Mouse (Mus musculus) heart, embryonic 11.5 days (tissue): ENCODE measurements at regions not wholly inside any gene's neighbourhood (a gene's known extent, or its start where the extent isn't known, plus 50 kb on each side); places are given as distances from the start of the nearest gene placed in this dataset.

Experiments used
- ATAC-seq: fragments of 200-750 bp; cut with Nextera tagmentation; replicated peaks from 2 replicates; pipeline ENCODE4 v1.8.0; 2017; ENCODE audit warnings: moderate library complexity; ENCODE audit not compliant: insufficient number of reproducible peaks, low FRiP score, low TSS enrichment
- H3K27ac ChIP-seq: fragments of 300-500 bp; sonication (generic); 2 replicates; pipeline ENCODE4 v1.5.1; 2014; ENCODE audit warnings: mild to moderate bottlenecking, low read depth, low read length
- H3K27me3 ChIP-seq: fragments of 300-500 bp; sonication (generic); 2 replicates; pipeline ENCODE4 v1.6.1; 2014; ENCODE audit warnings: mild to moderate bottlenecking, low read length, mixed read lengths; ENCODE audit not compliant: control insufficient read depth, insufficient read depth
- H3K36me3 ChIP-seq: fragments of 300-500 bp; sonication (generic); 2 replicates; pipeline ENCODE4 v1.6.1; 2014; ENCODE audit warnings: mild to moderate bottlenecking, low read length, moderate library complexity, mixed read lengths; ENCODE audit not compliant: control insufficient read depth, insufficient read depth
- H3K4me1 ChIP-seq: fragments of 300-500 bp; sonication (generic); 2 replicates; pipeline ENCODE4 v1.6.1; 2014; ENCODE audit warnings: low read length; ENCODE audit not compliant: control insufficient read depth, insufficient read depth
- H3K4me2 ChIP-seq: fragments of 300-500 bp; sonication (generic); 2 replicates; pipeline ENCODE4 v1.6.1; 2014; ENCODE audit warnings: mild to moderate bottlenecking, moderate library complexity
- H3K4me3 ChIP-seq: fragments of 300-500 bp; sonication (generic); 2 replicates; pipeline ENCODE4 v1.5.1; 2014; ENCODE audit warnings: low read depth, low read length
- H3K9ac ChIP-seq: fragments of 300-500 bp; sonication (generic); 2 replicates; pipeline ENCODE4 v1.6.1; 2014; ENCODE audit warnings: mild to moderate bottlenecking, low read depth, low read length, moderate library complexity
- H3K9me3 ChIP-seq: fragments of 300-500 bp; sonication (generic); replicated peaks from 2 replicates; pipeline ENCODE4 v1.6.1; 2016; ENCODE audit warnings: low read length; ENCODE audit not compliant: control insufficient read depth
- WGBS: fragments of 180-500 bp; shearing (Covaris S2); extraction: QIAGEN DNeasy Blood & Tissue Kit; methylation state at CpG from one replicate; pipeline ENCODE4 v1.1.7; 2014; ENCODE audit not compliant: insufficient replicate concordance; 5-methylcytosine and 5-hydroxymethylcytosine counted together

DNA sequence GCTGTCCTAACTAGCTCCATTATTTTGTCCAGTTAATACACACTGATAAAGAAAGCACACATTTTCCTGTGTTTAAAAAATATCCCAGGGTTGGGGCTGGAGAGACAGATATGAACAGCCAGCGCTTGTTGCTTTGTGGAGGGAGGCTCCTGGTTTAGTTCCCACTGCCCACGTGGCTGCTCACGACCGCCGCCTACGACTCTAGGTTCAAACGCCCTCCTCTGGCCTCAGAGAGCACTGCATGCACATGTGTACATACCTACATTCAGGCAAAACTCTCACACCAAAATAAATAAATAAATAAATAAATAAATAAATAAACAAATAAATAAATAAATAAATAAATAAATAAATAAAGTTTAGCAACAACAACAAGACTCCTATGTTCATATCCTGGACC lies 104.8 kb downstream of the Gm525 start:
- no peak overlapping the region for H3K4me3 ChIP-seq
- H3K4me1 ChIP-seq, result peaks cover 6% of the 10 kb centered on the region; the same call in 1 of the 2 replicates
- no peaks in the 10 kb centered on the region for H3K36me3 ChIP-seq
- ATAC-seq, result no peak
- no peak overlapping the region for H3K9ac ChIP-seq
- no peaks in the 10 kb centered on the region for H3K27me3 ChIP-seq
- H3K9me3 ChIP-seq, result no peaks in the 10 kb centered on the region
- no peak overlapping the region for H3K27ac ChIP-seq
- no peak overlapping the region for H3K4me2 ChIP-seq
- WGBS, result 88% methylated on average over 7 of the region's 7 CpGs

DNA sequence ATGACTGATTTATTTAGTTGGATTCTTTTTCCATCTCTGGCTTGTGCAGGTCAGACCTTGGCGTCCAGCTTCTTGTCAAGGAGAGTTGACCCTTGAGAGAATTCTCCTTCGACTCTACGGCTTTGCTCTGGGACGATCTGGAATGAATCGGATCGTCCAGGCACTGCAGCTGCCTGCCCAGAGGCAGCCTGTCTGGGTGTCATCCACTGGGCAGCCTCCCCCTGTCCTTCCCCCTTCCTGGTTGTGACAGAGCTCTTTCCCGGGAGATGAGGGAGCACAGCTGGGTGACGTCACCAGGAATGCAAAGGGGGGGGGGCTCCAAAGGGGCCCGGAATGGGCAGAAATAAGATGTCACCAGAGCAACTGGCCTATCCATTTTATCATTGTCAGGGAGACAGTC lies 101.9 kb downstream of the Gm525 start:
- no peak overlapping the region for H3K27ac ChIP-seq
- peak overlapping the region; percentile 53 for H3K4me2 ChIP-seq

DNA sequence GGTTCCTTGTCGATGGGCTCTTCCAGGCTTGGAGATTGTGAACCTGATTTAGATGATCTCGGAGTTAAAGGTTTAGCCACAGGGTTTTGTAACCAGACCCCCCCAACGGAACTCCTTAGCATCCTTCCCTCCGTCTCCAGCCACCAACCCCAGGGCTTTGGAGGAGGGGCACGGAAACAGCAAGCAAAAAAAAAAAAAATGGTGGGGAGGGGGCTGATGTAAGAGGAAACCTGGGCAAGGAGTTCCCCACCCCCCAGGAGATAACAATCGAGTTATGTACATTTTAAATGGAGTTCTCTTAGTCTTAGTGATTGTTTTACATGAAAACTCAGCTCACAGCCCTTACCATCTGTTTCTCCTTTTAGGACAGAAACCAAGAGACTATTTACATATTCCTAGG lies 101.3 kb downstream of the Gm525 start:
- no peaks in the 10 kb centered on the region for H3K27me3 ChIP-seq
- 28% methylated on average over 6 of the region's 6 CpGs for WGBS
- H3K27ac ChIP-seq, result no peak overlapping the region
- H3K9me3 ChIP-seq, result no peaks in the 10 kb centered on the region
- H3K9ac ChIP-seq, result no peak overlapping the region
- no peak overlapping the region for H3K4me3 ChIP-seq
- H3K4me1 ChIP-seq, result peaks cover 6% of the 10 kb centered on the region; the same call in 1 of the 2 replicates
- no peak for ATAC-seq
- no peaks in the 10 kb centered on the region for H3K36me3 ChIP-seq
- peak overlapping the region; percentile 53 for H3K4me2 ChIP-seq

More for the DNA sequence above, 101.9 kb downstream of the Gm525 start:
- Histone ChIP-seq H3K27me3 (no peaks in the 10 kb centered on the region), H3K9ac (no peak overlapping the region), H3K36me3 (no peaks in the 10 kb centered on the region), H3K4me3 (no peak overlapping the region), H3K4me1 (peaks cover 6% of the 10 kb centered on the region; the same call in 1 of the 2 replicates), H3K9me3 (no peaks in the 10 kb centered on the region)
- ATAC-seq, result peak; percentile 64; the same call in 1 of the 2 replicates
- 9% methylated on average over 9 of the region's 9 CpGs for WGBS

DNA sequence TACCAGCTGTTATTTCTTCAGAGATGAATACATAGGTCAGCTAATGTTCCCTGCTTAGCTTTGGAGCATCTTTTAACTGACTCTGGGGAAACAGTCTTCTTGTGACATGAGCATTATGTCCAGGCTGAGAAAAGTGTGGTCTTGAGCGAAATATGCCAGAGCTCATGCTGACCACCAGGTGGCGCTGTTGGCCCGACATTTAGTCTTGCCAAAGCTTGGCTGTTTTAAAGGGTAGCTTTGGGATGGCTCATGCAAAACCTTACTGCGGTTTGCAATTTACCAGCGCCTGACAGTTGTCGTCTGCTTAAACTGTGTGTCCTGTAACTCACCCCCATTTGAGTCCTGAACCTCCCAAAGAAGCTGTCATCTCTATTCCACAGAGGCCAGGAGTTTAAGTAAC lies 91.6 kb downstream of the Gm525 start:
- Histone ChIP-seq H3K27me3 (no peaks in the 10 kb centered on the region), H3K4me1 (no peaks in the 10 kb centered on the region), H3K27ac (no peak overlapping the region), H3K4me3 (no peak overlapping the region), H3K4me2 (no peak overlapping the region), H3K36me3 (no peaks in the 10 kb centered on the region), H3K9ac (no peak overlapping the region), H3K9me3 (no peaks in the 10 kb centered on the region)
- no peak for ATAC-seq
- WGBS, result 12% methylated on average over 6 of the region's 6 CpGs

DNA sequence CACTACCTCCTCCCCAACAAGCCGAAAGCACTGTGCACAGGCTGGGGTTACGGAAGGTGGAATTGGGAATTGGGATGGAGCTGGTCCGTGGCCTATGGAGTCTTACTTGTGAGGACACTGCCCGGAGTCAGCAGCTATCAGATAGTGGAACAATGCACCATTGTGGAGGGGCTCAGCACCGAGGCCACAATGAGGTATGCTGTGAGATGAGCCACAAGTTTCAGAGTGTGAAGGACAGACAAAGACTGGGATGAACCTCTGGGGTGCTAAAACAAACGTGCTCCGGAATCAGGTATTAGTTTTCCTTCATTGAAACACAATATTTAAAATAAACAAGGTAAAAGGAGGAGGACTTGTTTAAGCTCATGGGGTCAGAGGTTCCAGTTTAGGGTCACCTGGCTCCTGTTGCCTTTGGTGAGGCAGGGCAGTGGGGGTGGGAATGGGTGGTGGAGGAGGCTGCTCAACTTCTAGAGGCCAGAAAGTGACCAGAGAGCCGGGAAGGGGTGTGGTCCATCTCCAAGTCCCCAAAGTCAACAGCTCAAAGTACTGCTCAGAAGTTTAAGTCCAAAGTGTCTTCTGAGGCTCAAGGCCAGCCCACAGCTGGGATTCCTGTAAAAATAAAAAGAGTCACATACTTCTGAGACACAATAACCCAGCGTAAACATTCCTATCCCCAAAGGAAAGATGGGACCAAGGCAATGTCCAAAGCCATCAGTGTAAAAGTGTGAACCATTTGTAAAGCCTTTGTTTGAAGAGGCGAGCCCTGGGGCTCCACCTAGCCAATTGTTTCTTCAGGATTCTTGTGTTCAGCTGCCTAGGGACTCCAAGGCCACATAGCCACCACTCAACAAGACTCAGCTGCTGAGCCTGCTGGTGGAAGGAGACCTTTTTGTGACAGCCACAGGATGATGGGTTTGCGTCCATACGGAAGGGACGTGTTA lies 80.1 kb downstream of the Gm525 start:
- no peak overlapping the region for H3K4me2 ChIP-seq
- no peaks in the 10 kb centered on the region for H3K4me1 ChIP-seq
- H3K27me3 ChIP-seq, result no peaks in the 10 kb centered on the region

DNA sequence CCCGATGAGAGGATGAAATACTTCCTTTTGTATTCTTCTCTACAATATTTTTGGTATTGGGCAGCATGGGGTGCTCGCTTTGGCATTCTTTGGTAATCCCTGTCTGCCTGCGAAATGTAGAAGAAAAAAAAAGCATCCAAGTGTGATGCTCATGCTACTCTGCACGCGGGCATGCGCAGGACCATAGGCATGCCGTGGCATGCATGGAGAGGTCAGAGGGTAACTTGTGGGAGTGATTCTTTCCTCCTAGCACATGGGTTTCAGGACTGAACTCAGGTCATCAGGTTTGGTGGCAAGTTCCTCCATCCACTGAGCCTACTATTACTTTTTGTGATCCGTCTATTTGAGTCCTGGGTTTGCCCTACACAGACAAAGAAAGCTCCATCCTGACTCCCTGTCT lies 74.3 kb downstream of the Gm525 start:
- Histone ChIP-seq H3K36me3 (no peaks in the 10 kb centered on the region), H3K27me3 (no peaks in the 10 kb centered on the region), H3K27ac (no peak overlapping the region), H3K4me3 (no peak overlapping the region), H3K9ac (no peak overlapping the region), H3K4me1 (peaks cover 7% of the 10 kb centered on the region), H3K9me3 (no peaks in the 10 kb centered on the region), H3K4me2 (no peak overlapping the region)
- no peak for ATAC-seq
- 92% methylated on average over 8 of the region's 8 CpGs for WGBS

More for the DNA sequence above, 80.1 kb downstream of the Gm525 start:
- H3K27ac ChIP-seq, result no peak overlapping the region
- no peaks in the 10 kb centered on the region for H3K36me3 ChIP-seq
- H3K9me3 ChIP-seq, result no peaks in the 10 kb centered on the region
- ATAC-seq, result no peak
- no peak overlapping the region for H3K4me3 ChIP-seq
- no peak overlapping the region for H3K9ac ChIP-seq
- WGBS, result 69% methylated on average over 13 of the region's 13 CpGs

DNA sequence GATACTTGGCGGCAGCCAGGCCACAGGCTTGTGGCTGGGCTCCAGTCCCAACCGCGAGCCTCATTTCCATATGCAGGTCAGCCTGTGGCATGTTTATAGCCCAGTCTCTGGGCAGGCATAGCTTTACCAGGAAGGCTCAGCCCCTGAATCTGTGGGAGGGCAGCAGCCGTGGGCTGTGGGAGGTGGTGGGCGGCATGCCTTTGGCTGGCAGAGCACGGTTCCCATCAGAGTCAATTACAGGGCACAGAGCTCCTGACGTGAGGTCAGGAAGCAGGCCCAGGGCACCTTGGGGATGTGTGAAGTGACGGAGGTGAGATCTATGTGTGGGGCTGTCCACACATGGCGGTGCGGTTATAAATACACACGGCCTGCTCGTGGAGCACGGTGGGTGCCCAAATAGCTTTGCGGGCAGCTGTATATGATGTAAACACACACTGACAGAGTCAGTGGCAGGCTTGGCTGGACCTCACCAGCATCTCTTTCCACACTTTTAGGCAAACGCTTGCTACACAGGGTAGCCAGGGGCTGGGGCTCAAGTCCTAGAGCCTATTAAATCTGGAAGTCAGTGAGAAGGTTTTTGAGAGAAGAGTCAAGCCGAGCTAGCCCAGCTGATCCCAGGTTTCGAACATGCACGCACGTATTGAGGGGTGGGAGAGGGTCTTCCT lies 71.8 kb downstream of the Gm525 start:
- ATAC-seq, result no peak; the same call in 1 of the 2 replicates
- Histone ChIP-seq H3K9ac (peak overlapping the region; percentile 49; the same call in 1 of the 2 replicates), H3K27ac (no peak overlapping the region), H3K4me1 (peaks cover 7% of the 10 kb centered on the region), H3K36me3 (no peaks in the 10 kb centered on the region), H3K27me3 (no peaks in the 10 kb centered on the region), H3K4me3 (no peak overlapping the region), H3K4me2 (peak overlapping the region; percentile 45), H3K9me3 (no peaks in the 10 kb centered on the region)
- WGBS, result 45% methylated on average over 19 of the region's 19 CpGs

DNA sequence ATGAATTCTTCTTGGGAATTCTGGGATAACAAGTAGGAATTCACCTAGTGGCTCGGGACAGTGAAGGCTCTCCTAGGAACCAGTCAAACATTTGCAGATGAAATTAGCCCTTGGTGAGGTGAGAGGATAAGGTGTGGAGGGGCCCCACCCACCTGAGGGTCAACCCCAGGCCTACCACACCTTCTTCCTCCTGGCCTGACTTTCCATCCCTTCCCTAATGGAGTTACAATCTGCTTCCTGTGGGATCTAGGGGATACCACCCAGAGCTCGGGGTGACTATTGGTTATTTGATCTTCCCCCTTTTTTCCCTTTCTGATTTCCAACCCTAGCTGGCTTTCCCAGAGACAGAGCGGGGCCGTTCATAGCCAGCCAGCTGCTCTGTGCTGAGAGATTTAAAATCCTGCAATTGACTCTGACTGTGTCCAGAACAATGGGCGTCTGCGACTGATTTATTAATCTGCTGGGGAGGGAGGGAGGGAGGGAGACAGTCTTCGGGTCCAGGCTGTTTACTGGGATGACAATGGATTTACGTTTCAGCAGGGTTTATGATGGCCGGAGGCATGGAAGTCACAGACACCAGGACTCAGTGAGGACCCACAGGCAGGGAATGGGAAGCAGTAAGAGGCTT lies 69.0 kb downstream of the Gm525 start:
- H3K27ac ChIP-seq, result no peak overlapping the region
- H3K27me3 ChIP-seq, result no peaks in the 10 kb centered on the region
- no peaks in the 10 kb centered on the region for H3K36me3 ChIP-seq
- no peak overlapping the region for H3K4me3 ChIP-seq
- peaks cover 7% of the 10 kb centered on the region for H3K4me1 ChIP-seq
- no peak overlapping the region for H3K9ac ChIP-seq
- H3K9me3 ChIP-seq, result no peaks in the 10 kb centered on the region
- no peak overlapping the region for H3K4me2 ChIP-seq
- WGBS, result 61% methylated on average over 9 of the region's 9 CpGs
- ATAC-seq, result 0 out of 2 replicates have a peak, but pooled peaks have one; percentile 22
